Mouse (Mus musculus) left cerebral cortex, adult 8-10 months (tissue): ENCODE results near the gene Prl2c3. TPM values are rescaled to one million over a fixed set of nuclear protein-coding genes. Genes with fewer than 3 reads are reported as not detected.
"Not testable (repeated sequence)": the region's sequence is repeated elsewhere in the genome, so short reads cannot be mapped to it uniquely, and the experiment has no call there.

Experiments
- DNase-seq, 2 experiments: peaks; one replicate each; pipeline ENCODE4 v3.0.0; 2022; ENCODE audit warnings: low spot score in 2 of 2
- total RNA-seq, 4 experiments: library from RNA; stranded (reverse); gene quantifications; 2 replicates each; pipeline ENCODE4 v1.2.4; 2022

Prl2c3 gene
- total RNA-seq: not detected

- DNase-seq: not testable (repeated sequence)
Observed at GRCm38 (mm10) chr13:12799979-12800378, at the start of gene Prl2c3. Prl2c3 (minus strand) TSS chr13:12800079.

DNA sequence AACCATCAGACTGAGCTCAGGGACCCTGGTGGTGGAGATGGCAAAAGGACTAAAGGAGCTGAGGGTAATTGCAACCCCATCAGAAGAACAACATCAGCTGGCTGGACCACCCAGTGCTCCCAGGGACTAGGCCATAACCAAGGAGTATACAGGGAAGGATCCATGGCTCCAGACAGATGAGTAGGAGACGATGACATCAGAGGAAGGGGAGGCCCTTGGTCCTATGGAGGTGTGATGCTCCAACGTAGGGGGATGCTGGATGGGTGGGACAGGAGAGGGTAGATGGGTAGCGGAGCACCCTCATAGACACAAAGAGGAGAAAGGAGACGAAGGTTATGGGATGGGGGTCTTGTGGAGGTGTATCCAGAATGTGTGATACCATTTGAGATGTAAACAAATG lies 48.4 kb upstream of the Prl2c3 start:
- not testable (repeated sequence) for DNase-seq

- not testable (repeated sequence) for DNase-seq
Observed at GRCm38 (mm10) chr13:12844701-12845100, 44.8 kb upstream of the Prl2c3 start.

DNA sequence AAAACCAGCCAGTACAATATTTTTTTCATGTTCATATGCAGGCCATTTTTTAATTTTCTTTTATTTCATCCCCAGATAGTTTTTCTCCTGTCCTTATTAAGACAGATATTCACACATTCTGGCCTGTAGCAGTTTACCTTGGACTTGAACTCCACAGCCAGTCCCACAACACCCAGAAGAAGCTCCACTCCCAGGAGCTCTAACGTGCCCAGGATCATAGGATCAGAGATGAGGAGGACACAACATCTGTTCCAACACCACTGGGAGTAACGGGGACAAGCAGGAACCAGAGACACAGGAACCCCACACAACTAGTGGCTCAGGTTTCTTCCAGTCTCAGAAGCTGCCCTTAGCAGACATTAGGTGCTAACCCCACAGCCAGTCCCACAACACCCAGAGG lies 37.7 kb upstream of the Prl2c3 start:
- not testable (repeated sequence) for DNase-seq

DNA sequence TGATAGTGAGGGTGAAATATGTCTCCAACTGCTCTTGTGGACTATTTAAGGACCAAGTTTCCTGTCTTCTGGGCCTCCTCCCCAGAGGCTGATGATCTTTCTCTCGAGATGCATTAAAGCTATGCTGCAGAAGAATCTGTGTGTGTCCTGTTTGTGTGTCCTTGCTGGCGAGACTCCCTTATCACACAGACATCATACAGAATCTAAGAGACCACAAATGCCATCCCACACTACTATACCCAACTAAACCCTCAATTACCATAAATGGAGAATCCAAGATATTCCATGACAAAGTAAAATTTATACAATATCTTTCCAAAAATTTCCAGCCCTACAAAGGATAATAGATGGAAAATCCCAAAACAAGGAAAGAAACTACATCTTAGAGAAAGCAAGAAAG lies 31.9 kb upstream of the Prl2c3 start:
- DNase-seq: no peak

DNA sequence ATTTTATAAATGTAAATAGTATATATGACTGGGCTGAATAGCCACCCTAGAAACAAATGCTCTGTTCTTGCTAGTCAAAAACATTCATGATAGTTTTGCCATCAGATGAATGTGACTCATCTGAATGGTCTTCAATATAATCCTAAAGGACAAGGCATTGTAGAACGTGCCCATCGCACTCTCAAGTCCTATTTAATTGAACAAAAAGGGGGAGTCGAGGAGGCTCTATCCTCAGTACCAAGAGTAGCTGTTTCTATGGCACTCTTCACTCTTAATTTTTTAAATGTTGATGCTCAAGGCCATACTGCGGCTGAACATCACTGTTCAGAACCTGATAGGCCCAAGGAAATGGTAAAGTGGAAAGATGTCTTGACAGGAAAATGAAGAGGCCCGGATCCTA lies 29.2 kb upstream of the Prl2c3 start:
- DNase-seq: no peak

GRCm38 (mm10) chr13:12824500-12825176 lies 24.8 kb upstream of the Prl2c3 start:
- not testable (repeated sequence) for DNase-seq

GRCm38 (mm10) chr13:12813734-12814424 lies 14.0 kb upstream of the Prl2c3 start:
- not testable (repeated sequence) for DNase-seq

DNA sequence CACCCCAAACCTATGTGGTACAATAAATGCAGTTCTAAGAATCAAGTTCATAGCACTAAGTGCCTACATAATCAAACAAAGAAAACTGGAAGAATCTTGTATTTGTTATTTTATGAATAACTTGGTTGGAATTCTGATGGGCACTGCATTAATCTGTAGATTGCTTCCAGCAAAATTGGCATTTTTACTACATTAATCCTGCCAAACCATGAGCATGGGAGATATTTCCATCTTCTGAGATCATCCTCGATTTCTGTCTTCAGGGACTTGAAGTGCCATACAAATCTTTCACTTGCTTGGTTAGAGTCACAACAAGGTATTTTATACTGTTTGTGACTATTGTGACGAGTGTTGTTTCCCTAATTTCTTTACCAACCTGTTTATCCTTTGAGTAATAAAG lies 9.7 kb upstream of the Prl2c3 start:
- no peak for DNase-seq

GRCm38 (mm10) chr13:12808793-12809512 lies 9.1 kb upstream of the Prl2c3 start:
- not testable (repeated sequence) for DNase-seq

DNA sequence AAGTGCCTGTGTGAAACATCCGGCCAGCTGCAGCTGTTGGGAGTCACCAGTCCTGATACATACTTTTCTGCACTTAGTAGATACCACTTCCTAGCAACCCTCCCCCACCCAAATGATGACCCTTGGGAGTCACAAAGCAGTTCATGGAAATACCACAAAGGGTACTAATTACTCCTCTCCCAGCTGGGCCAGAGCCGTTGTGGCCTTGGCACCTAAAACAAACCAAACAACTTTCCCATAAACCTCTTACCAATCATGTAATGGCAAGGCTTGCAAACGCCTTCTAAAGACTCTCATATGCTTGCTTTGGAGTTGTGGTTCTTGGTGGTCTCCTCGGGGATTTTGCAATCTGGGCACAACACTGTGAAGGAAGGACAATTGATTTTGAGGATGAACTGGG lies 6.6 kb upstream of the Prl2c3 start:
- DNase-seq: not testable (repeated sequence)

GRCm38 (mm10) chr13:12769442-12770091 lies 30.3 kb downstream of the Prl2c3 start:
- not testable (repeated sequence) for DNase-seq

Other genes with a start within 250 kb of the Prl2c3 start
- 10 to 100 TPM; 11.5 to 12.5 (median 12.2) TPM for gene Ero1lb, start 234.2 kb downstream of the Prl2c3 start, total RNA-seq
- gene Prl2c2, start 205.3 kb upstream of the Prl2c3 start, total RNA-seq: not detected